Mouse (Mus musculus) hindbrain, embryonic 12.5 days (tissue): ENCODE results near the gene Meiob. TPM values are rescaled to one million over a fixed set of nuclear protein-coding genes. Genes with fewer than 3 reads are reported as not detected.

ENCODE experiments used
- ATAC-seq: fragments of 200-750 bp; cut with Nextera tagmentation; 2 replicates; pipeline ENCODE4 v1.8.0; 2017; ENCODE audit warnings: moderate TSS enrichment; ENCODE audit not compliant: low FRiP score
- H3K27ac ChIP-seq: fragments of 300-500 bp; sonication (generic); 2 replicates; pipeline ENCODE4 v1.5.1; 2016; ENCODE audit warnings: mild to moderate bottlenecking
- H3K27me3 ChIP-seq: fragments of 300-500 bp; sonication (generic); 2 replicates; pipeline ENCODE4 v1.6.1; 2016; ENCODE audit warnings: mild to moderate bottlenecking
- H3K36me3 ChIP-seq: fragments of 300-500 bp; sonication (generic); 2 replicates; pipeline ENCODE4 v1.6.1; 2016; ENCODE audit warnings: mild to moderate bottlenecking
- H3K4me1 ChIP-seq: fragments of 300-500 bp; sonication (generic); 2 replicates; pipeline ENCODE4 v1.6.1; 2016
- H3K4me2 ChIP-seq: fragments of 300-500 bp; sonication (generic); replicated peaks from 2 replicates; pipeline ENCODE4 v1.6.1; 2016; ENCODE audit warnings: mild to moderate bottlenecking
- H3K4me3 ChIP-seq: fragments of 300-500 bp; sonication (generic); 2 replicates; pipeline ENCODE4 v1.5.1; 2016; ENCODE audit warnings: mild to moderate bottlenecking
- H3K9ac ChIP-seq: fragments of 300-500 bp; sonication (generic); 2 replicates; pipeline ENCODE4 v1.6.1; 2016; ENCODE audit warnings: mild to moderate bottlenecking, moderate library complexity
- H3K9me3 ChIP-seq: fragments of 300-500 bp; sonication (generic); replicated peaks from 2 replicates; pipeline ENCODE4 v1.6.1; 2016; ENCODE audit warnings: mild to moderate bottlenecking
- WGBS: fragments of 180-500 bp; shearing (Covaris S2); methylation state at CpG from one replicate; pipeline ENCODE4 v1.1.7; 2016; 5-methylcytosine and 5-hydroxymethylcytosine counted together
- polyA plus RNA-seq: library from polyadenylated mRNA; unstranded; fragments of >200 nt; fragmentation: Nextera tagmentation; extraction: Ambion mirVana; gene quantifications from 2 replicates; pipeline ENCODE4 v1.2.1, GENCODE M21; 2016

Meiob gene
- polyA plus RNA-seq, 1 experiment from 2014 or later: not detected

GRCm38 (mm10) chr17:24794791-24795190 is 9.3 kb upstream of the Meiob start:
- no peak overlapping the region for H3K27ac ChIP-seq

GRCm38 (mm10) chr17:24796969-24797368 is 7.1 kb upstream of the Meiob start:
- Histone ChIP-seq H3K27me3 (no peaks in the 10 kb centered on the region), H3K4me3 (no peak overlapping the region), H3K4me2 (no peak overlapping the region), H3K9ac (no peak overlapping the region), H3K36me3 (no peaks in the 10 kb centered on the region), H3K27ac (no peak overlapping the region), H3K4me1 (no peaks in the 10 kb centered on the region), H3K9me3 (no peaks in the 10 kb centered on the region)
- 72% methylated on average over 3 of the region's 3 CpGs for WGBS
- ATAC-seq: no peak

More at GRCm38 (mm10) chr17:24794791-24795190, 9.3 kb upstream of the Meiob start:
- H3K9ac ChIP-seq: no peak overlapping the region
- no peaks in the 10 kb centered on the region for H3K36me3 ChIP-seq
- ATAC-seq: no peak
- H3K4me2 ChIP-seq: no peak overlapping the region
- H3K4me1 ChIP-seq: no peaks in the 10 kb centered on the region
- H3K27me3 ChIP-seq: no peaks in the 10 kb centered on the region
- 70% methylated on average over 12 of the region's 12 CpGs for WGBS
- no peaks in the 10 kb centered on the region for H3K9me3 ChIP-seq
- no peak overlapping the region for H3K4me3 ChIP-seq

GRCm38 (mm10) chr17:24798229-24798628 is 5.9 kb upstream of the Meiob start:
- no peak overlapping the region for H3K4me2 ChIP-seq
- WGBS: 62% methylated on average over 9 of the region's 9 CpGs
- no peaks in the 10 kb centered on the region for H3K9me3 ChIP-seq
- peaks cover 2% of the 10 kb centered on the region for H3K27me3 ChIP-seq
- ATAC-seq: no peak
- H3K9ac ChIP-seq: no peak overlapping the region
- H3K27ac ChIP-seq: no peak overlapping the region
- H3K36me3 ChIP-seq: no peaks in the 10 kb centered on the region
- no peaks in the 10 kb centered on the region for H3K4me1 ChIP-seq
- no peak overlapping the region for H3K4me3 ChIP-seq

GRCm38 (mm10) chr17:24799476-24799875 is 4.6 kb upstream of the Meiob start:
- WGBS: 92% methylated on average over 4 of the region's 4 CpGs
- peaks cover 4% of the 10 kb centered on the region; the same call in 1 of the 2 replicates for H3K4me1 ChIP-seq
- no peak for ATAC-seq
- peaks cover 13% of the 10 kb centered on the region for H3K27me3 ChIP-seq
- no peak overlapping the region for H3K27ac ChIP-seq
- no peaks in the 10 kb centered on the region for H3K9me3 ChIP-seq
- no peaks in the 10 kb centered on the region for H3K36me3 ChIP-seq
- H3K9ac ChIP-seq: no peak overlapping the region
- H3K4me3 ChIP-seq: no peak overlapping the region
- no peak overlapping the region for H3K4me2 ChIP-seq

- Histone ChIP-seq H3K9ac (no peak overlapping the region), H3K27ac (no peak overlapping the region), H3K36me3 (no peaks in the 10 kb centered on the region), H3K27me3 (peaks cover 23% of the 10 kb centered on the region), H3K9me3 (no peaks in the 10 kb centered on the region), H3K4me2 (no peak overlapping the region), H3K4me3 (no peak overlapping the region), H3K4me1 (peaks cover 6% of the 10 kb centered on the region; the same call in 1 of the 2 replicates)
- no peak for ATAC-seq
- WGBS: 60% methylated on average over 3 of the region's 3 CpGs
Observed at GRCm38 (mm10) chr17:24800524-24800923, 3.6 kb upstream of the Meiob start.

- Histone ChIP-seq H3K4me1 (no peaks in the 10 kb centered on the region), H3K4me3 (no peak overlapping the region), H3K9me3 (no peaks in the 10 kb centered on the region), H3K9ac (no peak overlapping the region), H3K27ac (no peak overlapping the region), H3K4me2 (no peak overlapping the region), H3K27me3 (peaks cover 12% of the 10 kb centered on the region), H3K36me3 (no peaks in the 10 kb centered on the region)
- ATAC-seq: no peak
- WGBS: 76% methylated on average over 3 of the region's 3 CpGs
Observed at GRCm38 (mm10) chr17:24811211-24811610, 7.1 kb downstream of the Meiob start.

GRCm38 (mm10) chr17:24812215-24812614 is 8.1 kb downstream of the Meiob start:
- ATAC-seq: no peak
- Histone ChIP-seq H3K27ac (no peak overlapping the region), H3K9me3 (no peaks in the 10 kb centered on the region), H3K4me3 (no peak overlapping the region), H3K4me2 (no peak overlapping the region), H3K27me3 (peaks cover 5% of the 10 kb centered on the region; the same call in 1 of the 2 replicates), H3K9ac (no peak overlapping the region), H3K36me3 (no peaks in the 10 kb centered on the region), H3K4me1 (no peaks in the 10 kb centered on the region)
- 30% methylated on average over 2 of the region's 2 CpGs for WGBS

GRCm38 (mm10) chr17:24815256-24815655 is 11.2 kb downstream of the Meiob start:
- Histone ChIP-seq H3K4me1 (no peaks in the 10 kb centered on the region), H3K27ac (no peak overlapping the region), H3K9me3 (no peaks in the 10 kb centered on the region), H3K4me3 (no peak overlapping the region), H3K9ac (no peak overlapping the region), H3K36me3 (no peaks in the 10 kb centered on the region), H3K4me2 (no peak overlapping the region), H3K27me3 (no peaks in the 10 kb centered on the region; the same call in 1 of the 2 replicates)
- 88% methylated on average over 5 of the region's 5 CpGs for WGBS
- no peak for ATAC-seq

- ATAC-seq: no peak
- no peaks in the 10 kb centered on the region for H3K9me3 ChIP-seq
- H3K27me3 ChIP-seq: peaks cover 2% of the 10 kb centered on the region; the same call in 1 of the 2 replicates
- H3K36me3 ChIP-seq: no peaks in the 10 kb centered on the region
- no peak overlapping the region for H3K9ac ChIP-seq
- H3K4me1 ChIP-seq: no peaks in the 10 kb centered on the region
- 40% methylated on average over 1 of the region's 1 CpGs for WGBS
- H3K4me3 ChIP-seq: no peak overlapping the region
- no peak overlapping the region for H3K27ac ChIP-seq
- H3K4me2 ChIP-seq: no peak overlapping the region
Observed at GRCm38 (mm10) chr17:24817503-24817902, 13.4 kb downstream of the Meiob start.

GRCm38 (mm10) chr17:24818172-24818571 is 14.1 kb downstream of the Meiob start:
- no peak overlapping the region for H3K4me2 ChIP-seq
- H3K27ac ChIP-seq: no peak overlapping the region
- H3K9me3 ChIP-seq: no peaks in the 10 kb centered on the region
- no peak overlapping the region for H3K9ac ChIP-seq
- 51% methylated on average over 6 of the region's 6 CpGs for WGBS
- H3K4me3 ChIP-seq: no peak overlapping the region
- H3K4me1 ChIP-seq: no peaks in the 10 kb centered on the region
- peaks cover 2% of the 10 kb centered on the region; the same call in 1 of the 2 replicates for H3K27me3 ChIP-seq
- H3K36me3 ChIP-seq: no peaks in the 10 kb centered on the region
- no peak for ATAC-seq

- Histone ChIP-seq H3K9me3 (no peaks in the 10 kb centered on the region), H3K4me2 (no peak overlapping the region), H3K36me3 (no peaks in the 10 kb centered on the region), H3K4me3 (no peak overlapping the region), H3K4me1 (no peaks in the 10 kb centered on the region), H3K9ac (no peak overlapping the region), H3K27me3 (peaks cover 5% of the 10 kb centered on the region), H3K27ac (no peak overlapping the region)
- WGBS: 67% methylated on average over 2 of the region's 2 CpGs
- no peak for ATAC-seq
Observed at GRCm38 (mm10) chr17:24819469-24819868, 15.4 kb downstream of the Meiob start.

GRCm38 (mm10) chr17:24821351-24822280 is 17.5 kb downstream of the Meiob start:
- no peaks in the 10 kb centered on the region for H3K9me3 ChIP-seq
- H3K4me3 ChIP-seq: no peak overlapping the region
- no peaks in the 10 kb centered on the region for H3K4me1 ChIP-seq
- no peak overlapping the region for H3K4me2 ChIP-seq
- no peak overlapping the region for H3K27ac ChIP-seq
- ATAC-seq: no peak
- H3K27me3 ChIP-seq: peaks cover 13% of the 10 kb centered on the region
- H3K9ac ChIP-seq: no peak overlapping the region
- WGBS: 60% methylated on average over 3 of the region's 3 CpGs
- no peaks in the 10 kb centered on the region for H3K36me3 ChIP-seq

GRCm38 (mm10) chr17:24839842-24840241 is 35.8 kb downstream of the Meiob start, which contains the start of gene Hagh:
Gene Hagh (plus strand): TSS chr17:24840143.
- Histone ChIP-seq H3K9ac (no peak within 1 kb of the TSS), H3K36me3 (no peaks in the 10 kb centered on the region), H3K4me3 (no peak within 1 kb of the TSS), H3K9me3 (no peaks in the 10 kb centered on the region), H3K4me2 (no peak within 1 kb of the TSS), H3K27ac (no peak within 1 kb of the TSS), H3K27me3 (peaks cover 11% of the 10 kb centered on the region), H3K4me1 (no peaks in the 10 kb centered on the region)
- WGBS: 74% methylated on average over 8 of the region's 8 CpGs
- ATAC-seq: no peak
